Mouse (Mus musculus): Measurements from ENCODE around the gene Cnksr2. TPM values are rescaled to one million over a fixed set of nuclear protein-coding genes. Genes with fewer than 3 reads are reported as not detected.
A peak's percentile ranks its signal among the peaks of the same experiment; 100 is the strongest.

Cnksr2 gene
- polyA plus RNA-seq, 1 experiment from 2014 or later = 0.18 TPM

DNA sequence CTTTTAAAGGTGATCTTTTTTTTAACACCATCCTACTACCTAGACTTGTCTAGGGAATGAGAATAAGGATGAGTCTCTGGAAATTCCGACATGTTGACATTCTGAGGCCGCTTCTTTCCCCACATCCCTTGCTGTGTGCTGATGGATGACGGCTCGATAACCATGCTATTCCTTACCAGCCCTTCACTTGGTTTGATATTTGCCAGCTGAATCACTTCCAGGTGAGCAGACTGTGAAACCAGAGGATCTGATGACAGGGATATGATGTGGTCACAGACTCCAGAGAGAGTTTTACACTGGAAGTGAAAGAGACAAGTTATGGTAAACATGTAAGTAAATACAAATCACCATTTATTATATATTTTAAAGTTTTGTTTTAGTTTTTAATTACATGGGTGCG lies 98.0 kb downstream of the Cnksr2 start:
- ATAC-seq = no peak
- WGBS = 77% methylated on average over 5 of the region's 5 CpGs

GRCm38 (mm10) chrX:157936611-157937010 lies 106.5 kb downstream of the Cnksr2 start:
- no peaks in the 10 kb centered on the region for H3K4me1 ChIP-seq (replicated peaks; ENCODE audit: control insufficient read depth, insufficient read depth, low read length)
- no peak overlapping the region for H3K4me2 ChIP-seq (replicated peaks; ENCODE audit: low read depth)
- H3K27ac ChIP-seq (ENCODE audit: low read depth, low read length) = no peak overlapping the region
- no peak overlapping the region for H3K4me3 ChIP-seq (ENCODE audit: low read depth, low read length)
- 83% methylated on average over 1 of the region's 1 CpGs for WGBS
- TF ChIP-seq CTCF (IDR thresholded peaks at IDR 0.05; ENCODE audit: low read depth) = no peak
- ATAC-seq = no peak
- H3K27me3 ChIP-seq (replicated peaks; ENCODE audit: control insufficient read depth, insufficient read depth, low read length) = no peaks in the 10 kb centered on the region
- H3K9ac ChIP-seq (ENCODE audit: low read depth, low read length) = no peak overlapping the region
- no peaks in the 10 kb centered on the region for H3K36me3 ChIP-seq (ENCODE audit: control insufficient read depth, insufficient read depth)
- no peaks in the 10 kb centered on the region for H3K9me3 ChIP-seq (ENCODE audit: control insufficient read depth)

More for the DNA sequence above, 98.0 kb downstream of the Cnksr2 start:
- no peak overlapping the region for H3K4me2 ChIP-seq (replicated peaks; ENCODE audit: low read depth)
- H3K36me3 ChIP-seq (ENCODE audit: control insufficient read depth, insufficient read depth) = no peaks in the 10 kb centered on the region
- H3K4me1 ChIP-seq (replicated peaks; ENCODE audit: control insufficient read depth, insufficient read depth, low read length) = no peaks in the 10 kb centered on the region
- TF ChIP-seq CTCF (IDR thresholded peaks at IDR 0.05; ENCODE audit: low read depth) = no peak
- no peak overlapping the region for H3K4me3 ChIP-seq (ENCODE audit: low read depth, low read length)
- no peaks in the 10 kb centered on the region for H3K9me3 ChIP-seq (ENCODE audit: control insufficient read depth)
- H3K9ac ChIP-seq (ENCODE audit: low read depth, low read length) = no peak overlapping the region
- H3K27ac ChIP-seq (ENCODE audit: low read depth, low read length) = no peak overlapping the region
- H3K27me3 ChIP-seq (replicated peaks; ENCODE audit: control insufficient read depth, insufficient read depth, low read length) = no peaks in the 10 kb centered on the region

GRCm38 (mm10) chrX:157920093-157920492 lies 123.0 kb downstream of the Cnksr2 start:
- 74% methylated on average over 3 of the region's 3 CpGs for WGBS
- no peaks in the 10 kb centered on the region for H3K4me1 ChIP-seq (replicated peaks; ENCODE audit: control insufficient read depth, insufficient read depth, low read length)
- no peak overlapping the region for H3K4me3 ChIP-seq (ENCODE audit: low read depth, low read length)
- no peaks in the 10 kb centered on the region for H3K36me3 ChIP-seq (ENCODE audit: control insufficient read depth, insufficient read depth)
- no peak overlapping the region for H3K9ac ChIP-seq (ENCODE audit: low read depth, low read length)
- H3K27ac ChIP-seq (ENCODE audit: low read depth, low read length) = no peak overlapping the region
- H3K4me2 ChIP-seq (replicated peaks; ENCODE audit: low read depth) = no peak overlapping the region
- no peaks in the 10 kb centered on the region for H3K27me3 ChIP-seq (replicated peaks; ENCODE audit: control insufficient read depth, insufficient read depth, low read length)
- TF ChIP-seq CTCF (IDR thresholded peaks at IDR 0.05; ENCODE audit: low read depth) = no peak
- H3K9me3 ChIP-seq (ENCODE audit: control insufficient read depth) = no peaks in the 10 kb centered on the region
- no peak for ATAC-seq

- no peak for ATAC-seq
Observed at GRCm38 (mm10) chrX:157829983-157830382, 213.1 kb downstream of the Cnksr2 start.

GRCm38 (mm10) chrX:157818921-157819260 lies 224.2 kb downstream of the Cnksr2 start:
- Histone ChIP-seq H3K4me2 (replicated peaks; ENCODE audit: low read depth) (no peak overlapping the region), H3K4me1 (replicated peaks; ENCODE audit: control insufficient read depth, insufficient read depth, low read length) (no peaks in the 10 kb centered on the region), H3K9me3 (ENCODE audit: control insufficient read depth) (no peaks in the 10 kb centered on the region), H3K36me3 (ENCODE audit: control insufficient read depth, insufficient read depth) (no peaks in the 10 kb centered on the region), H3K27me3 (replicated peaks; ENCODE audit: control insufficient read depth, insufficient read depth, low read length) (no peaks in the 10 kb centered on the region), H3K9ac (ENCODE audit: low read depth, low read length) (no peak overlapping the region), H3K4me3 (ENCODE audit: low read depth, low read length) (no peak overlapping the region), H3K27ac (ENCODE audit: low read depth, low read length) (no peak overlapping the region)
- ATAC-seq = no peak
- WGBS = 88% methylated on average over 13 of the region's 13 CpGs
- TF ChIP-seq CTCF (IDR thresholded peaks at IDR 0.05; ENCODE audit: low read depth) = no peak

More at GRCm38 (mm10) chrX:157829983-157830382, 213.1 kb downstream of the Cnksr2 start:
- Histone ChIP-seq H3K9ac (ENCODE audit: low read depth, low read length) (no peak overlapping the region), H3K36me3 (ENCODE audit: control insufficient read depth, insufficient read depth) (no peaks in the 10 kb centered on the region), H3K4me3 (ENCODE audit: low read depth, low read length) (no peak overlapping the region), H3K9me3 (ENCODE audit: control insufficient read depth) (no peaks in the 10 kb centered on the region), H3K4me2 (replicated peaks; ENCODE audit: low read depth) (no peak overlapping the region), H3K4me1 (replicated peaks; ENCODE audit: control insufficient read depth, insufficient read depth, low read length) (no peaks in the 10 kb centered on the region), H3K27me3 (replicated peaks; ENCODE audit: control insufficient read depth, insufficient read depth, low read length) (no peaks in the 10 kb centered on the region), H3K27ac (ENCODE audit: low read depth, low read length) (no peak overlapping the region)
- no peak for TF ChIP-seq CTCF (IDR thresholded peaks at IDR 0.05; ENCODE audit: low read depth)
- WGBS = 81% methylated on average over 4 of the region's 4 CpGs

GRCm38 (mm10) chrX:157818207-157818920 lies 224.7 kb downstream of the Cnksr2 start, which contains the start of gene Klhl34:
Gene Klhl34, plus strand, starts transcription at chrX:157818435.
- 51% methylated on average over 28 of the region's 28 CpGs for WGBS
- no peak for ATAC-seq
- Histone ChIP-seq H3K4me2 (replicated peaks; ENCODE audit: low read depth) (peak within 1 kb of the TSS; percentile 47), H3K9ac (ENCODE audit: low read depth, low read length) (no peak within 1 kb of the TSS), H3K4me1 (replicated peaks; ENCODE audit: control insufficient read depth, insufficient read depth, low read length) (no peaks in the 10 kb centered on the region), H3K36me3 (ENCODE audit: control insufficient read depth, insufficient read depth) (no peaks in the 10 kb centered on the region), H3K9me3 (ENCODE audit: control insufficient read depth) (no peaks in the 10 kb centered on the region), H3K4me3 (ENCODE audit: low read depth, low read length) (0 out of 2 replicates have a peak within 1 kb of the TSS, but pooled peaks have one; percentile 7), H3K27me3 (replicated peaks; ENCODE audit: control insufficient read depth, insufficient read depth, low read length) (no peaks in the 10 kb centered on the region), H3K27ac (ENCODE audit: low read depth, low read length) (no peak within 1 kb of the TSS)
- no peak for TF ChIP-seq CTCF (IDR thresholded peaks at IDR 0.05; ENCODE audit: low read depth)
